Mouse (Mus musculus) regulatory T cell (primary cell): ENCODE measurements at regions not wholly inside any gene's neighbourhood (a gene's known extent, or its start where the extent isn't known, plus 50 kb on each side); places are given as distances from the start of the nearest gene placed in this dataset.

Experiments used
- in situ Hi-C: fragments of 300-600 bp; cut with MboI, MseI; formaldehyde crosslinking; loops from one replicate; pipeline ENCODE4 v1.15.1; 2025; ENCODE audit warnings: high pct_unique_total_duplicates

- in situ Hi-C loops = loop anchor here (25.0 kb wide), 2 partner anchors 1093 to 1643 kb away; no protein-coding TSS in a partner anchor
These were observed 246.1 kb upstream of the A1bg start for GRCm38 (mm10) chr15:61168842-61169416.

- in situ Hi-C loops = loop anchor here (25.0 kb wide), 2 partner anchors 1097 to 1647 kb away; no protein-coding TSS in a partner anchor
These were observed 242.2 kb upstream of the A1bg start for GRCm38 (mm10) chr15:61165050-61165449.

DNA sequence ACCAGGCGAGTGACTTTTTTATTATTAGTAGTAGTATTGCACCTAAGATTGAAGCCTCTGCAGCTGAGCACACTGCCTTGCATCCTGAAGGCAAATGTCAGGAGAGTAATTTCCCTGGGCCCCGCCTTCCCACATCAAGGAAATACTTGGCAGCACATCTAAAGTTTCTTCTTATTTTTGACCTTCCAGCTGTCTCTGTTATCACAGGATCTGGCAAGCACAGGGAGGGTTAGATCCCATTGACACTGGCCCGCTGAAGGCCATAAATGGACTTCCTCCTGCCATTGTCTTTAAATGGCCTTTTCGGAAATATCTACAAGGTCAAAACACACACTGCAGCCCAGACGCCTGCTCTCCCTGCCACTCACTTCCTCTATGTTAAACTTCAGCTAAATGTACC, 238.6 kb upstream of the A1bg start:
- in situ Hi-C loops = loop anchor here (25.0 kb wide), 2 partner anchors 1101 to 1651 kb away; no protein-coding TSS in a partner anchor

DNA sequence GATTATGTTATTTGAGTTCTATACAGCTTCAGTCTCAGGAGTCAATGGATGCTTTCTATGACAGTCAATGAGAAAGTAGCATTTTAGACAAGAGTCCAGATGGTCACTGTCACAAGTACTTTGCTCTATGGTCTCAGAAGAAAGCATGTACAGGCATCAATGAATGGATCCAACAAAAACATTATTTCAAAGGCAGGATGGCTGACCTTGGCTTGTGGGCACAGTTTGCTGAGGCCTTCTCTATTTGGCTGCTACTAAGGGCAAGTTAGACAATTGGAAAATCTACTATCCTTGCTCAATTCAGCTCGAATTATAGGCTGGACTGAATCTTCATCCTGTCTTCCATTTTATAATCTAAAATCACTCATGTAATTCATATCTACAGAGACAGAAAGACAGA, 237.9 kb upstream of the A1bg start:
- in situ Hi-C loops = loop anchor here (25.0 kb wide), 2 partner anchors 1102 to 1652 kb away; no protein-coding TSS in a partner anchor

DNA sequence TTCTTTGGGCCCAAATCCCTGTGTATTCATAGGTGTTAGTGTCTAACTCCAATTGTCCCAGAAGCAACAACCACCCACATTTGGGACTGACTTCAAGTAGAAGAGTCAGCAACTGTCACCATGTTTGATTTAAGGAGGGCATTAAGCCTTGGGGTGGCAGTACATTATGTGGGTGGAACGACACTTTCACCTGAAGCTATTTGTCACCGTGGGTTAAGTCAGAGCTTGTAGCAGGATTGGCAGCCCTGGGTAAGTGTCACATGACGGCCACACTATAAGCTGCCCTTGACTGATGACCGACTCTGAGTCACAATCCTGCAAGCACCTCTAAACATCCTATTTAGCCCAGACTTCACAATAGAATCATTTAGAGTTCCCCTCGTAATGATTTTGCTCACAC, 236.7 kb upstream of the A1bg start:
- in situ Hi-C loops = loop anchor here (10.0 to 25.0 kb wide), 3 partner anchors 815 to 1653 kb away; no protein-coding TSS in a partner anchor

GRCm38 (mm10) chr15:61158041-61158545, 235.3 kb upstream of the A1bg start:
- in situ Hi-C loops = loop anchor here (10.0 to 25.0 kb wide), 3 partner anchors 817 to 1654 kb away; no protein-coding TSS in a partner anchor

DNA sequence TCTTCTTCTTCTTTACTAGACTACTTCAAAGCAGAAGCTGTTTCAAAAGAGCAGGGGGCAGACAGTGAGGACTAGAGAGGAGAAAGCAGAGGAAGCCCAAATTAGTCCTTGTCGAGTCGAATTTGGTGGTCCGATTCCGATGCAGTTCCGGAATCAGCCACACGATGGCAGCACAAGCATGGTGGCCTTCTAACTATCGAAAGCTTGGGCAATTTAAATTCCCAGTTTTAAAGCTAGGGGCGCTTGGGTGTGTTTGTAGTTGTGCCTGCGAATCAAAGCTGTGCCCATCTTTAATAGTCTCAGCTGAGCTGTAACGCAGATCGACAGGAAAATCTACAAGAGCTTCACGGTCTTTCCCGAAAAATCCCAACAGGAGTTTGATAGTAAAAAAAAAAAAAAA, 234.7 kb upstream of the A1bg start:
- in situ Hi-C loops = loop anchor here (10.0 to 25.0 kb wide), 3 partner anchors 817 to 1655 kb away; no protein-coding TSS in a partner anchor

DNA sequence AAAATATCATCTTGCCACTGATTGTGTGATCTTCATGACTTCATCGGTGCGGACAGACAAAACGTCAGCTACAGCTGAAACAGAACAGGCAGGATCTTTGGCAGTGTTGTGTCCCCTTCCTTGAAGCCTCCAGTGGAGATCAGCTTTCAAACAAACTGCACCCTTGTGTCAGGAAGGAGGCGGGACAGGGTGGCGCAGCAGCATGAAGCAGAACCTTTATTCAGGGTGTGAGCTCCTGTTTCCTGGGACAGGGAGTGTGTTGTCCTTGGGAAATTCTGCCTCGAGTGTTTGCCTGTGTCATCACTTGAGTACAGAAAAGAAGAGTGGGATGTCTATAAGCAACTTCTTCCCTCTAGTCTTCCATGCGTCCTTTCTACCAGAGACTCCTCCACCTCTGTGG, 232.7 kb upstream of the A1bg start:
- in situ Hi-C loops = loop anchor here (10.0 to 25.0 kb wide), 3 partner anchors 819 to 1657 kb away; no protein-coding TSS in a partner anchor

GRCm38 (mm10) chr15:61154166-61154565, 231.4 kb upstream of the A1bg start:
- in situ Hi-C loops = loop anchor here (5.0 to 25.0 kb wide), 4 partner anchors 238 to 1658 kb away; no protein-coding TSS in a partner anchor

DNA sequence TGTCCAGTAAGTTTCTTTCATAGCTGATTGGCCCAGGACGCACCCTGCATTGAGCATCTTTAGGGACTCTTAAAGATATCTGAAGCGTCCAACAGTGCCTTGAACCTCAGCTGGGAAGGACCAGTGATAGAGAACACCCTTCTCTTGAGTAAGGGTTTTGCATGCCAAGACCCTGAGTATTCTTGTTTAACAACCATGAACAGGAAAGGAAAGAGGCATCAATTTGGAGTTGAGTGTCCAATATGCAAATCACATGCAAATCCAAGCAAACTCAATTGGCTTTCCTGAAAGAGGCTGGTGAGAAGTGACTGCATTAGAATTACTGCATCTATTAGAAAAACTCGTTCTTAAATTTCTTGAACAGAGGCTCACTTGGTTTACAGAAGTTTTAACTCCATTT, 220.0 kb upstream of the A1bg start:
- in situ Hi-C loops = no loop called here

GRCm38 (mm10) chr15:61139151-61139550, 216.3 kb upstream of the A1bg start:
- in situ Hi-C loops = no loop called here

DNA sequence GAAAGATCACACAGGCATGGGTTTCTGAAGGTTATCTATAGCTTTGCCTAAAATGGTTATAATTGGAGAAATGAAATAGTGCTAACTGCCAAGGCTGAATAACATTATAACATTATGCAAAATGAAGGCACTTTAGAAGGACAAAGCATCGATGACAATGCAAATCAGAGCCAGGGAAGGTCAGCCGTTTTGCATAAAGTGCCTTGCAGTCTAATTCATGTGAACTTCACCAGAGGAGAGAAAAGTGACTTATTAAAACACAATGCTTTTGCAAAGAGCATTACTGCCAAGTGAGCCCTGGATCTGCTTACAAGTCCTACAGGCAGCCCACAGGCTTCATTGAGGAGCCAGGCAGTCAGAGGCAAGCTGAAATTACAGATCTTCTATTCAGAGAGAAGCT, 214.0 kb upstream of the A1bg start:
- in situ Hi-C loops = no loop called here

GRCm38 (mm10) chr15:61133316-61133715, 210.5 kb upstream of the A1bg start:
- in situ Hi-C loops = no loop called here

DNA sequence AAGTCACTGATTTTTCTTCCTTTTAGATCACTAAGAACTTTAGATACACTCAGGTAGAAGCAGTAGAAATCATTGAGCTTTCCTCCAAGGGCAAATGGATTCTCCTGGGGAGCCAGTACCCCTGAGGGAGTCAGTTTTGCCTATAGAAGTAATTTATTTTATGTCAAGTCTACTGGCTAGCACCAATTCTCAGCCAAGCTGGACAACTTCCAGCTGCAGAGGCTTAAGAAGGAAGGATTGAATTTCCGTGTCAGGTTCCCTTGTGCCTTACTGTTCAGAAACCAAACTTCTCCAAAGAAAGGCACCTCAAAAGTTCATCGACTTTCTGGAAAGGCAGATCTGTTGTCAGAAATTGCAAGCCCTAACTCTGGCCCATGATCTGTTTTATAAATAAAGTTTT, 205.2 kb upstream of the A1bg start:
- in situ Hi-C loops = loop anchor here (10.0 kb wide), 1 partner anchor 147 kb away; no protein-coding TSS in a partner anchor

GRCm38 (mm10) chr15:61127130-61127529, 204.3 kb upstream of the A1bg start:
- in situ Hi-C loops = loop anchor here (10.0 kb wide), 1 partner anchor 148 kb away; no protein-coding TSS in a partner anchor

GRCm38 (mm10) chr15:61116912-61117311, 194.1 kb upstream of the A1bg start:
- in situ Hi-C loops = no loop called here

DNA sequence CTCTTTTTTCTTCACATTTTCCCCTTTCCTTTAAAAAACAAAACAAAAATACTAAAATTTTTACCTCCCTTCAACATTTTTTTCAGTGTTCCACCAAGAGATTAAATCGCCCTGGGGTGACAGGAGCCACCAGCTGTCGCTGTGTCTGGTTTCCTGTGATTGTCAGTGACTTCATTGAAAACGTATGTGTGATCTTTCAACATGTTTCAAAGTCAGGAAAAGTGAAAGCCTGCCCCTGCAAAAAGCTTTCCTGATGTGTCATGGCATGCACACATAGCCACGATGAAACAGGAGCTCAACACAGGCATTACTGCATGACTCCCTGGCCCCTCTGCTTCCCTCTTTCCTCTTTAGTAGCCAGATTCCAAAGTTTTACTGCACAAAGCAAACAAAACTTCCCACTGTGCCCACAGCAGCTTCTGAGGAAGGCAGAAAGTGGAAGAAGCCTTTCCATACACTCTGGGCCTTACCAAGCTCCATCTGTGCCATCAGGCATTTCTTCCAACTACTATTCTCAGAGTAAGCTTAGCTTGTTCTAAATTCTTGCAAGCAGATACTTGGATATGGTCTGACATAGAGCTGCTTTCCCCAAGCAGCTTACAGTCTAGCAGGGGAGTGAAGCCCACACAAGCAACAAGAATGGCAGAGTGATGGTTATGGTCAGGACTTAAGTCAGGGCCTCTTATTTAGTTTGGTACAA, 186.8 kb upstream of the A1bg start:
- in situ Hi-C loops = no loop called here

GRCm38 (mm10) chr15:61108957-61109356, 186.1 kb upstream of the A1bg start:
- in situ Hi-C loops = no loop called here

- in situ Hi-C loops = no loop called here
These were observed 179.9 kb upstream of the A1bg start for GRCm38 (mm10) chr15:61102421-61103412.

DNA sequence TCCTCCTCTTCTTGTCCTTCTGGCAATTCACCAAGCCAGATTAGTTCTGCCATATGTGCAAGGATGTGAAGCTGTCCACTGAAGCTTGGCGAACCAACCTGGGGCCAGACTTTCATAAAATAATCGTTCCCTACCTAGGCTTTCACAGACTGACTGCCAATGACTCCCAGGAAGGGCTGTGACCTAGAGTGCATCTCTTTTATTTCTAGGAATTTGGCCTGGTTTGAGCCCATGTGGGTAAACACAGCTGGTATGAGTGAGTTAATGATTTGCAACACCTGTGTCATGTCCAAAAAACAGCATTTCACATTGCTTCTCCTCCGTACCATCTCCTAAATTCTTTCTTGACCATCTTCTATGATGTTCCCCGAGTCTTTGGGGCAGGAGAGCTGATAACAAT, 178.0 kb upstream of the A1bg start:
- in situ Hi-C loops = no loop called here

DNA sequence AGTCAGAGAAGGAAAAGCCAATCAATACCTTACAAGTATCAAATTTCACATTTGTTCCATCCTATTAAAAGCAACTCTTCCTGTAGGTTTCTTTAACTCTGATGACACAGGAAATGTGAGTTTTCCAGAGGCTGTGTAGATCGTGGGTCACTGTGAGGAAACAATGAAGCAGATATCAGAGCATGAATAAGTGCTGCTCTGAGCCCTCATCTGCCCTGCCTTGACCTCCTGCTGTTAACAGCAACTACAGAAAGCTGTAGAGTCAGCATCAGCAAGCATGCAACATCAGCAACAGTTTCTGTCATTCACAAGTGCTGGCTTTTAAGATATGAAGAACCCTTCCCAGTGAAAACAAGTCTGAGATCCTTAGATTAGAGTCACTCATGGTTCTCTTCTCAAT, 176.2 kb upstream of the A1bg start:
- in situ Hi-C loops = no loop called here
